Mouse (Mus musculus): ENCODE data around the gene Thap8.

DNA sequence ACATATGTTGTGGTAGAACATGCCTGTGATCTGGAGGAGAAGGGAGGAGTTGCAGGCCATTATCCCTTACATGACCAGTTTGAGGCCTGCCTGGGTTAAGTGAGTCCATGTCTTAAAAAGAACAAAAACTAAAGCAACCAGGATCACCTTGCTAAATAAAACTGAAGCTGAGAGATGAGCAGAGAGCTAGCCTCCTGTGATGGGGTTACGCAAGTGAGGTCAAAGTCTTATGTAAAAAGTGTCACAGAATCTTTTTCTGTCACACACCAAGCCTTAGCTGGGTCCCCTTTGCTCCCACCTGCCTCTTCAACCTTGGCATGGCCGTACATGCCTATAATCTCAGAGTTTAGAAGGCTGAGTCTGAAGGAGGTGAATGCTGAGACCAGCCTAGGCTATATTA lies 41.1 kb downstream of the Thap8 start:
- TF ChIP-seq CTCF (IDR thresholded peaks at IDR 0.05; ENCODE audit: borderline replicate concordance, insufficient read depth, low read length), result no peak
- no peak for TF ChIP-seq POLR2A (IDR thresholded peaks at IDR 0.05; ENCODE audit: low read depth, low read length)
